Mouse (Mus musculus) kidney, adult 18-20 months (tissue): ENCODE measurements around the gene Zbtb16.

ENCODE experiments used
- DNase-seq: peaks from one replicate; pipeline ENCODE4 v3.0.0; 2021

Gene Zbtb16

GRCm38 (mm10) chr9:48662361-48663051 lies 173.5 kb downstream of the Zbtb16 start:
- DNase-seq, result no peak

GRCm38 (mm10) chr9:48661225-48662023 lies 174.6 kb downstream of the Zbtb16 start:
- no peak for DNase-seq

GRCm38 (mm10) chr9:48655525-48656169 lies 180.4 kb downstream of the Zbtb16 start:
- no peak for DNase-seq

DNA sequence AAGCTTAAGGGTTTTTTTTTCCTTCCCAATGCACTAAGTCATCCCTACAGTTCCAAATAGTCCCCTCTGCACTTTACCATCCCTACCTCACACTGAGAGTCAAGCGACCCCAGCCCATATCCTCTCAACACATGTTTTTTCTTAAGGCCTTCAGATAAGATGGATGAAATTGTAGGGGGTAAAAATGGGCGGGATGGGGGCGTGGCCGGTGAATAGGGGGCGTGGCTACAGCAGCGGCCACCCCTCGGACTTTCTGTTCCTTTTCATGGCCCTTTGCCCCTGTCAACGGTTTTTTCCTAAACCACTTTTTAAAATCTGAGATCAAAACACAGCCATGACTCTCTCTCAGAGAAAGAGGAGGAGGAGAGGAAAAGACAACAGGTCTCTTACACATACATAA lies 181.3 kb downstream of the Zbtb16 start:
- DNase-seq, result no peak

DNA sequence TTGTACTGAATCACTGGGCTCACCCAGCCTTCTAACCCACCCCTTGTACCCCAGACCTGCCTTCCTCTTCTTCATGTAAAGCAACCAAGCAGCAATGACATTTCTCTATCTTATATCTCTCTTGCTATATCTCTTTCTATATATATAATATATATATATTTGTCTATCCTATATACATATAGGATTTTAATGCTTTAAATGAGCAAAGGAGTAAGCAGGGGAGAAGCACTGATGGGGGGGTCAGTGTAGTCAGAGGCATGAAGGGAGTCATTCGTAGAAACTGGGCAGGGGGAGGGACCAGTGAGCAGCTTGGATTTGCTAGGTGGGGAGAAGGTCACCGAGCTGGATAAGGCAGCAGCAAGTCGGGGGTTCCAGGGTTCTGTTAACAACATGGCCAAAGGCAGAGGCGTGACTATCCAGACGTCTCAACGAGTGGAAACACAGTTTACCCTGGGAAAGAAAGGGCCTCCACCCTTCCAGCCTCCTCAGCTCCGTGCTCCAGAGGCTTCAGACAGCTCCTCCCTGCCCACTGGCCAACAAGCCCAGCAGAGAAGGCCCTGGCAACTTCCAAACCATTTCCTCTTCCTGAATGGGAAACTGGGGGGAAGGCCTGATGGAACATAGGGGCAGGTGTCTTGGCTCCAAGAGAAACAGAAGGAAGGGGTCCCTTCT lies 182.5 kb downstream of the Zbtb16 start:
- DNase-seq, result no peak

DNA sequence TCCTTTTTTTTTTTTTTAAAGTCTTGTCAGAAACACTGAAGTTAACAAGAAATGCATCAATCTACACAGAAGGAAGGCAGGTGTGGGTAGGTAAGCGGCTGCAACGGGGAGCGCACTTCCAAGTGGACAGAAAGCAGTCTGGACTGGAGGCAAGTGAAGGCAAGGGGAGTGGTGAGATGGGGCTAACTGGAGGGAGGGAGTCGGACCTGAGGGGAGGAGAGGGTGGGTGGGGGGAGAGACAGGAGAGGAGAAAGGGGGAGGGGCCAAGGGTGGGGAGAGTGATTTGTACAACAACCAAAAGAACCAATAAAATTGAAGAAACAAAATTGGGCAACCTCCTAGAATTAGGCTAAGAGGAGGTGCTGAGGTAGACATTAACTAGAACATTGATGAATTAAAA lies 184.0 kb downstream of the Zbtb16 start:
- DNase-seq, result no peak

GRCm38 (mm10) chr9:48650846-48651245 lies 185.2 kb downstream of the Zbtb16 start:
- DNase-seq, result no peak

GRCm38 (mm10) chr9:48649851-48650685 lies 186.0 kb downstream of the Zbtb16 start:
- DNase-seq, result peak; percentile 24

- DNase-seq, result peak; percentile 71
Observed at GRCm38 (mm10) chr9:48649098-48649766, 186.8 kb downstream of the Zbtb16 start.

DNA sequence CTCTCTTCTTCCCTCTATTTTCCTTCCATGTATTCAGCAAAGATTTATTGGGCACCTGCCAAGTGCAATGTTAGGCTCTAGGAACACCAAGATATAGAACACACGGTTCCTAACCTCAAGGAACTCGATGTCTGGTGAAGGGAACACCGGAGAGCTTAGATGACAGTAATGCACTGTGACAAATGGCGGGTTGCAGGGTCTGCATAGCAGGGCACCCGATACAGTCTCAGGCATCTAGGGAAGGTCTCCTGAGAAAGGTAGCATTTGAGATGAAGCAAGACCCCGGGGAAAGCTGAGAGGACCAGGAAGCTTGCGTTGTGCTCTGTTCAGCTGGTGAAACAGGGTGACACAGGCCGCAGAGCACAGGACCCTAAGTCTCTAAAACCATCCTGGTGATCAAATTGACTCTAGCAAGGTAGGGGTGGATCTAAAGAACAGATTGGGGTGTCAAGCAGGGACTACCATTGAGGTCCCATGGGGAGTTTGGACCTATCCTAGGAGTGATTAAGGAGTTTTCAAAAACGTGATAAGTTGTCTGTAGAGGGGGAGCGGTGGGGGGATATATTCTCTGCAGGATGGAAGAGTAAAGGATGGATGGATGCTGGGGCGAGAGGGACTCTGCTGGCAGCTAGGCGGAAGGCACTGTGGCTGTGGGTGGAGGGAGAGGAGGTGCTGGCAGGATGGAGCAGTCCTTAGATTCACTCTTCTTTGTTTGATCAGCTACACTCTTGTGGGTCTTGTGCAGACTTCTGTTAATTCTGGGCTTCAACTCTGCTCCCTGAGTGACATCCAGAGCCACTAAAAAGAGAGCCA lies 187.5 kb downstream of the Zbtb16 start:
- peak; percentile 30 for DNase-seq

GRCm38 (mm10) chr9:48647648-48648284 lies 188.3 kb downstream of the Zbtb16 start:
- DNase-seq, result peak; percentile 55

DNA sequence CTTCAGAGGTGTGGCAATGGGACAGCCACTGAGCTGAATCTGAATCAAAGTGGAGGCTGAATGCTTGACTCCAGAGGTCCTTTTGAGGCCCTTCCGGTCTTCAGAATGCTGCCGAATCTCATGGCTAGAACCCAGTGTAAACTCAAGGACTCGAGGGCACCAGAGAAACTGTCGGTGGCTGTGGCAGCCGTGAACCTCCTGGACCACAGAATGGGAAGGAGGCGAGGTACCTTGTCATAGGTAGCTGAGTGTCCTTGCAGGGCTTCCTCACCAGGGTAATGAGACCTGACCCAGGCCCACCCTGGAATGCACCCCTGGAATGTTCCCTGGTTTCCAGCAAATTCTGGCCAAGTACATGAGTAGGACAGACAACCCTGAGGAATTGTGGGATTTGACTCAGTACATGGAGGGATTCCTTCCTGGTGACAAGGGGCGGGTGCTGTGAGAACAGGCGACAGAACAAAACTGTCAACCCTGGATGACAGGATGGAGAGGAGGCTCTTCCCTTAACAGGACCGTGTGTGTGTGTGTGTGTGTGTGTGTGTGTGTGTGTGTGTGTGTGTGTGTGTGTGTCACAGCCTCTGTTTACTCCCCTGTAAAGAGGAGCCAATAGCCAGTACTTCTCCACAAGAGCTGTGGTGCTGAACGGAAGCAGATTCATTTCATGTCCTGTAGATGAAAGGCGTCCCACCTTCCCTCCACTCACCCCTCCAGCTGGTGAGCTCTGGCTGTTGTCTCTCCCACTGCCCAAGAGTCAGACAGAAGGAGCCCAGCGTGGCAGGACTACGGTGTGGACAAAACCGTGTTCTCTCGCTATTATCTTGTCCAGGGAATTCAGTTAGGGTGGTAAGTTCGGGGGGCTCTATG lies 189.0 kb downstream of the Zbtb16 start:
- peak; percentile 50 for DNase-seq

GRCm38 (mm10) chr9:48646251-48646650 lies 189.8 kb downstream of the Zbtb16 start:
- peak; percentile 78 for DNase-seq

DNA sequence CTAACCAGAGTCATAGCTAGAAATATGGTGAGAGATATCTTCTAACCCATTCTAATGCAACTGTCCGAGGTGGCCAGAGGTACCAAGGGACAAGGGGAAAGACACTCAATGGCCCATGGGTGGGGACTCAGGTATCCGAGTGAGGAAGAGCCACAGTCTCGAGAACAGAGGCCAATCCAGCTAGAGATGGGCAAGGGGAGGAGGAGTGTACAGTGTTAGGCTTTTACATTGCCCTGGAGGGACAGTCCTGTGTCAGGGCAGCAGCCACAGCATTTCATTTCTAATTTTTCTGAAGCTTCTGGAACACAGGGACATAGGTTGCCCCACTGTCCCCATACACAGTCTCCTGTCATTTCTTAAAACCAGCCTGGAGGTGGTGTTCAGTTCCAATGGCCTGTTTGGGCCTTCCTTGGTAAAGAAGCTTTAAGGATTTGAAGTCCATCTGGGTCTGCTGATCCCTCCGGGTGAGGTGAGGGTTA lies 190.3 kb downstream of the Zbtb16 start:
- no peak for DNase-seq

GRCm38 (mm10) chr9:48644926-48645647 lies 190.9 kb downstream of the Zbtb16 start:
- peak; percentile 48 for DNase-seq

DNA sequence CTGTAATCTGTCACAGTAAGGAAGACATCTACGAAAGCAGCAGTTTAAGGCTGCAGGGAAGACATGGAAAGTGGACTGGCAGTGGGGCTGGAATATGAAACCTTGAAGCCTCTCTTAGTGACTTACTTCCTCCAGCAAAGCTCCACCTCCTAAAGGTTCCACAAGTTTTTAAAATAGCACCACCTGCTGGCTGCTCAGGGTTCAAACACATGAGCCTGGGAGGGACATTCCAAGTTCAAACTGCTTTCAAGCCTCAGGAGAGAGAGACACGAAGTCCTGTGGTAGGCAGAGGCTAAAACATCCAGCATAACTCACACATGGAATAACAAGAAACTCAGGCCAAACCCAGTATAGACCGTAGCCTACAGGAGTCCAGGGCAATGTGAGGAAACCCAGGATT lies 191.6 kb downstream of the Zbtb16 start:
- DNase-seq, result no peak

DNA sequence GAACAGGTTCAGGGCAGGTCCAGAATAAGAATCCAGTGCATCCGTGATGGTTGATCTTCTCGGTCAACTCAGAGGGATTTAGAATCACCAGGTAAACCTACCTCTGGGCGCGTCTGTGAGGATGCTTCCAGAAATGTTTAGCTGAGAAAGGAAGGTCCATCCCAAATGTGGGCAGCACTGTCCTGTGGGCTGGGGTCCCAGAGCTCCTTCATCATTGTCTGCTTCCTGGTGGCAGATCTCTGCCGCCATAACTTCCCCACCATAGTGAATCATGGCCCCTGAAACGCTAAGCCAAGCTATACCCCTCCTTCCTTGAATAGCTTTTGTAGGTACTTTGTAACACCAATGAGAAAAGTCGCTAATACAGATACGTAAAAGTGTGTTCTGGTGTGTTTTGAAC lies 194.4 kb downstream of the Zbtb16 start:
- DNase-seq, result no peak

DNA sequence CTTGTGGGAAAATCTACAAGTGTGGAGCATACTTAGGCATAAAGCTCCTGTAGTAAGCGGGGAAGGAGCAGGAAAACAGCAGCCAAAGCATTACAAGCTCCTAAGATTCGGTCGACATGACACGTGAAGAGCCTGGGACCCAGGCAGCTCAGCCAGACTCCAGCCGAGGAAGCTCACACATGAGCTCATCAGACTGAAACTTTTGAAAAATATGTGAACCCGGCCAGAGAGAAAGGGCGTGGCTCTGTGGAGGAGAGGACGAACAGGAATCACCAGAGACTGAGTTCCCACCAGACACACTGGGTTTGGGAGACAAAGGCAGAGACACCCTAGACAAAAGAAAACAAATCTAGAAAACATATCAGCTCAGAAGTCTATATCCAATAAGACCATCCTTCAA lies 195.1 kb downstream of the Zbtb16 start:
- DNase-seq, result no peak
